Mouse (Mus musculus): ENCODE data around the gene Exoc6b.

DNA sequence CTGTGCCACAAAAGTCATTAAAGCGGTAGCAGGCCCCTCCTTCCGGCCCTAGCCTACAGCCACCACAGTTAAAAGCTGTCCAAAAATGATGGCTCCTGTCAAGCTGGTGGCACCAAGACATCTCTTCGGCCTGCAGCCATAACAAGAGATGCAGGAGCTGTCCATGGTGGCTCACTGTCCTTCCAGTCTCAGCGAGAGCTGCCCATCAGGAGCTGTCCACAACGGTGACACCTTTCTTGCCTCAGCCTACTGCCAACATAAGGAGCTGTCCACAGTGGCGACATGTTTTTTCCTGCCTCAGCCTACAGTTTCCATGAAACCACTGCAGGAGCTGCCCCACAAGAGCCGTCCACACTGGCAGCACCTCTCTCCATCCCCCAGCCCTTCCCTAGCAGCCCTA lies 395.2 kb downstream of the Exoc6b start:
- no peak for TF ChIP-seq EP300 (IDR thresholded peaks at IDR 0.05; ENCODE audit: low read depth)
- TF ChIP-seq CTCF (IDR thresholded peaks at IDR 0.05; ENCODE audit: low read depth) = no peak; the same call in 1 of the 2 replicates

Data from heart, postnatal 0 days (tissue).